Mouse (Mus musculus): ENCODE data around the gene Olfr1204. TPM values are rescaled to one million over a fixed set of nuclear protein-coding genes. Genes with fewer than 3 reads are reported as not detected.

Gene Olfr1204
- not detected in 2 replicates for polyA plus RNA-seq (2015; fragmentation: Nextera tagmentation; extraction: Ambion mirVana)

DNA sequence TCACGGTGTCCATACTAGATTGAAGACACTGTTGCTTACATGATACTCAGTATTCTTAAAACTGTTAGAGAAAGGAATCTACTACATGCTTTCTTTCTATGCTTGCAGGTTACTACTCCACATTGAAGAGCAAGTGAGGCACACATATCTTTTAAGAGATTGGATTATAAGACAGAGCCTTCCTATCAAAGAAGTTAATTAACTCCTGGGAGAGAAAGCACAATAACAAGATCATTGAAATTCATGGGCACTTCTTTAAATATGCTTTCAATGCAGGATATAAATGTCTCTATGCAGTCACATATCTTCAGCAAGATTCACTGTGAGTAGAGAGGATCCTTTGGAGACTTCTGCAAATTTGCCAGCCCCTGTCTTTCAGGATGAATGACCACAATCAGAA, at the start of gene Olfr1204:
Gene Olfr1204, plus strand, starts transcription at position 301 of the 400 bp plus-strand sequence.

DNA sequence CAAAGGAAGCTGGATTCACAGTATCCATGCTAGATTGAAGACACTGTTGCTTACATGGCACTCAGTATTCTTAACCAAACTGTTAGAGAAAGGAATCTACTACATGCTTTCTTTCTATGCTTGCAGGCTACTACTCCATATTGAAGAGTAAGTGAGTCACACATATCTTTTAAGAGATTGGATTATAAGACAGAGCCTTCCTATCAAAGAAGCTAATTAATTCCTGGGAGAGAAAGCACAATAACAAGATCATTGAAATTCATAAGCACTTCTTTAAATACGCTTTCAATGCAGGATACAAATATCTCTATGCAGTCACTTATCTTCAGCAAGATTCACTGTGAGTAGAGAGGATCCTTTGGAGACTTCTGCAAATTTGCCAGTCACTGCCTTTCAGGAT, 34.9 kb upstream of the Olfr1204 start, which contains the start of gene Olfr1202:
Gene Olfr1202, plus strand, starts transcription at position 301 of the 400 bp plus-strand sequence.

GRCm38 (mm10) chr2:88829437-88829836, 19.7 kb upstream of the Olfr1204 start, which contains the start of gene Olfr1205:
Olfr1205 (plus strand) TSS chr2:88829737.

DNA sequence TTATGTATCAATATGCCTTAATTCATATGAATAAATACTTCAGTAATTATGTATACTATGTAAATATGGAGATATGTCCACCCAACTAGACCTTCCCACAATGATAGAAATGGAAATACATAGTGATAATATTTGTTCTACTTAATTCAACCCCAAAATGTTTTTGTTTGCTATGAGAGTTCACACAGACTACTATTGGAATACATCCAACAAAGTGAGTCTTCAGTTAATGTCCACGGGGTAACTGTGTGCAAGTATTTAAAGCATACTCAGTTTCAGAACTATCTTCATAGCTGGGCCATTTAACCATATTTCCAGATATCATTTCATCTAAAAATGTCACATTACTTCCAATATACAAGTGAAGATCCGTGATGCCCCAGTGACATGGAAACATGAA, 13.8 kb downstream of the Olfr1204 start, which contains the start of gene Olfr1206:
Gene Olfr1206, plus strand, starts transcription at position 301 of the 400 bp plus-strand sequence.

DNA sequence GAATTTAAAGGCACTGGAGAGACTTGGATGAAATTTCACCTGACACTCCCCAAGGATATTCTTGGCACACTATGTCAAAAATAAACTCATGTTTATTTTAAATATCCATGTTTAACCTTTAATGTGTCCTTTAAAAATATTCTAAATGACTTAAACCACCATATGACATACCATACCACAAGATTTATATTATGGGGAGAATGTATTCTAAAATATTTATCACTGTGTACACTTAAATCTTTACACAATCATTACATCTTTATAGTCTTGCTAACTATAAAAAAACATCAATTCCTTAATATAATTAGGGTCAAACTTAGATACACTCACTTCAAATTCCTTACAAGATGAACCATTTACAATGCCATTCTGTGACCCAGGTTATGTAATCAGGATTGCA, 53.1 kb downstream of the Olfr1204 start, which contains the start of gene Olfr1208:
Gene Olfr1208, minus strand, starts transcription at position 101 of the 400 bp plus-strand sequence.

Other genes with a start within 250 kb of the Olfr1204 start
- not detected in 2 replicates for gene Olfr1191-ps1, start 208.8 kb upstream of the Olfr1204 start, polyA plus RNA-seq (2015; fragmentation: Nextera tagmentation; extraction: Ambion mirVana)
- not detected in 2 replicates for gene Olfr1192-ps1, start 200.8 kb upstream of the Olfr1204 start, polyA plus RNA-seq (2015; fragmentation: Nextera tagmentation; extraction: Ambion mirVana)
- not detected in 2 replicates for gene Olfr1193, start 173.7 kb upstream of the Olfr1204 start, polyA plus RNA-seq (2015; fragmentation: Nextera tagmentation; extraction: Ambion mirVana)
- not detected in 2 replicates for gene Olfr1195, start 160.1 kb upstream of the Olfr1204 start, polyA plus RNA-seq (2015; fragmentation: Nextera tagmentation; extraction: Ambion mirVana)
- gene Olfr1196, start 144.7 kb upstream of the Olfr1204 start, polyA plus RNA-seq (2015; fragmentation: Nextera tagmentation; extraction: Ambion mirVana): not detected in 2 replicates
- gene Olfr1197, start 116.9 kb upstream of the Olfr1204 start, polyA plus RNA-seq (2015; fragmentation: Nextera tagmentation; extraction: Ambion mirVana): not detected in 2 replicates
- not detected in 2 replicates for gene Olfr1198, start 97.9 kb upstream of the Olfr1204 start, polyA plus RNA-seq (2015; fragmentation: Nextera tagmentation; extraction: Ambion mirVana)
- gene Olfr1199, start 88.8 kb upstream of the Olfr1204 start, polyA plus RNA-seq (2015; fragmentation: Nextera tagmentation; extraction: Ambion mirVana): not detected in 2 replicates
- not detected in 2 replicates for gene Olfr1200, start 78.8 kb upstream of the Olfr1204 start, polyA plus RNA-seq (2015; fragmentation: Nextera tagmentation; extraction: Ambion mirVana)
- gene Olfr1201, start 56.3 kb upstream of the Olfr1204 start, polyA plus RNA-seq (2015; fragmentation: Nextera tagmentation; extraction: Ambion mirVana): not detected in 2 replicates
- gene Olfr1202, start 34.8 kb upstream of the Olfr1204 start, polyA plus RNA-seq (2015; fragmentation: Nextera tagmentation; extraction: Ambion mirVana): not detected in 2 replicates
- not detected in 2 replicates for gene Olfr1205, start 19.6 kb upstream of the Olfr1204 start, polyA plus RNA-seq (2015; fragmentation: Nextera tagmentation; extraction: Ambion mirVana)
- not detected in 2 replicates for gene Olfr1206, start 13.9 kb downstream of the Olfr1204 start, polyA plus RNA-seq (2015; fragmentation: Nextera tagmentation; extraction: Ambion mirVana)
- gene Olfr1208, start 53.0 kb downstream of the Olfr1204 start, polyA plus RNA-seq (2015; fragmentation: Nextera tagmentation; extraction: Ambion mirVana): not detected in 2 replicates
- not detected in 2 replicates for gene Olfr1209, start 65.9 kb downstream of the Olfr1204 start, polyA plus RNA-seq (2015; fragmentation: Nextera tagmentation; extraction: Ambion mirVana)
- gene Olfr1211, start 88.8 kb downstream of the Olfr1204 start, polyA plus RNA-seq (2015; fragmentation: Nextera tagmentation; extraction: Ambion mirVana): not detected in 2 replicates
- gene Olfr1212, start 104.7 kb downstream of the Olfr1204 start, polyA plus RNA-seq (2015; fragmentation: Nextera tagmentation; extraction: Ambion mirVana): not detected in 2 replicates
- gene Gm13762, start 131.0 kb downstream of the Olfr1204 start, polyA plus RNA-seq (2015; fragmentation: Nextera tagmentation; extraction: Ambion mirVana): not detected in 2 replicates
- gene Olfr1214, start 143.4 kb downstream of the Olfr1204 start, polyA plus RNA-seq (2015; fragmentation: Nextera tagmentation; extraction: Ambion mirVana): not detected in 2 replicates
- not detected in 2 replicates for gene Olfr1215, start 157.7 kb downstream of the Olfr1204 start, polyA plus RNA-seq (2015; fragmentation: Nextera tagmentation; extraction: Ambion mirVana)
- not detected in 2 replicates for gene Olfr1216, start 169.0 kb downstream of the Olfr1204 start, polyA plus RNA-seq (2015; fragmentation: Nextera tagmentation; extraction: Ambion mirVana)
- not detected in 2 replicates for gene Olfr1217, start 182.8 kb downstream of the Olfr1204 start, polyA plus RNA-seq (2015; fragmentation: Nextera tagmentation; extraction: Ambion mirVana)
- gene Olfr1218, start 211.9 kb downstream of the Olfr1204 start, polyA plus RNA-seq (2015; fragmentation: Nextera tagmentation; extraction: Ambion mirVana): not detected in 2 replicates
- not detected in 2 replicates for gene Olfr1219, start 234.2 kb downstream of the Olfr1204 start, polyA plus RNA-seq (2015; fragmentation: Nextera tagmentation; extraction: Ambion mirVana)